Mouse (Mus musculus): ENCODE data around the gene 2310022B05Rik. TPM values are rescaled to one million over a fixed set of nuclear protein-coding genes. Genes with fewer than 3 reads are reported as not detected.

Gene 2310022B05Rik
- total RNA-seq, 4 experiments from 2014 or later: 39.9 to 50.2 (median 45.4) TPM

- DNase-seq: peak; percentile 88
Measured at GRCm38 (mm10) chr8:124658415-124658814, 4.8 kb downstream of the 2310022B05Rik start.

- no peak for DNase-seq
Measured at GRCm38 (mm10) chr8:124657961-124658360, 5.2 kb downstream of the 2310022B05Rik start.

- DNase-seq: no peak
Measured at GRCm38 (mm10) chr8:124653568-124654475, 9.3 kb downstream of the 2310022B05Rik start.

GRCm38 (mm10) chr8:124652546-124652945 lies 10.6 kb downstream of the 2310022B05Rik start:
- DNase-seq: no peak

GRCm38 (mm10) chr8:124651776-124652175 lies 11.4 kb downstream of the 2310022B05Rik start:
- DNase-seq: no peak

- DNase-seq: no peak
Measured at GRCm38 (mm10) chr8:124648311-124648710, 14.9 kb downstream of the 2310022B05Rik start.

- DNase-seq: peak; percentile 51
Measured at GRCm38 (mm10) chr8:124643540-124644339, 19.4 kb downstream of the 2310022B05Rik start.

- no peak for DNase-seq
Measured at GRCm38 (mm10) chr8:124641599-124641998, 21.6 kb downstream of the 2310022B05Rik start.

- no peak for DNase-seq
Measured at GRCm38 (mm10) chr8:124635247-124635502, 28.0 kb downstream of the 2310022B05Rik start.

- no peak for DNase-seq
Measured at GRCm38 (mm10) chr8:124634411-124635246, 28.5 kb downstream of the 2310022B05Rik start.

GRCm38 (mm10) chr8:124633001-124633703 lies 30.0 kb downstream of the 2310022B05Rik start:
- no peak for DNase-seq

- DNase-seq: no peak
Measured at GRCm38 (mm10) chr8:124631966-124632365, 31.2 kb downstream of the 2310022B05Rik start.

GRCm38 (mm10) chr8:124630891-124631290 lies 32.3 kb downstream of the 2310022B05Rik start:
- no peak for DNase-seq

GRCm38 (mm10) chr8:124630489-124630888 lies 32.7 kb downstream of the 2310022B05Rik start:
- DNase-seq: no peak

GRCm38 (mm10) chr8:124626251-124626650 lies 36.9 kb downstream of the 2310022B05Rik start:
- no peak for DNase-seq

GRCm38 (mm10) chr8:124621255-124621654 lies 41.9 kb downstream of the 2310022B05Rik start:
- DNase-seq: no peak

- no peak for DNase-seq
Measured at GRCm38 (mm10) chr8:124618252-124618651, 44.9 kb downstream of the 2310022B05Rik start.

- DNase-seq: peak; percentile 56
Measured at GRCm38 (mm10) chr8:124617266-124617869, 45.8 kb downstream of the 2310022B05Rik start.

GRCm38 (mm10) chr8:124614325-124614724 lies 48.8 kb downstream of the 2310022B05Rik start:
- no peak for DNase-seq

- DNase-seq: no peak
Measured at GRCm38 (mm10) chr8:124608972-124609353, 54.2 kb downstream of the 2310022B05Rik start.

- no peak for DNase-seq
Measured at GRCm38 (mm10) chr8:124608239-124608971, 54.8 kb downstream of the 2310022B05Rik start.

Measured in adrenal gland, adult 8-10 months (tissue).